Mouse (Mus musculus) lung, adult 18-20 months (tissue): ENCODE measurements around the gene Pdzd7.

ENCODE experiments used
- DNase-seq, 2 experiments: peaks; one replicate each; pipeline ENCODE4 v3.0.0; 2022; ENCODE audit warnings: mixed read lengths in 2 of 2

The Pdzd7 gene

DNA sequence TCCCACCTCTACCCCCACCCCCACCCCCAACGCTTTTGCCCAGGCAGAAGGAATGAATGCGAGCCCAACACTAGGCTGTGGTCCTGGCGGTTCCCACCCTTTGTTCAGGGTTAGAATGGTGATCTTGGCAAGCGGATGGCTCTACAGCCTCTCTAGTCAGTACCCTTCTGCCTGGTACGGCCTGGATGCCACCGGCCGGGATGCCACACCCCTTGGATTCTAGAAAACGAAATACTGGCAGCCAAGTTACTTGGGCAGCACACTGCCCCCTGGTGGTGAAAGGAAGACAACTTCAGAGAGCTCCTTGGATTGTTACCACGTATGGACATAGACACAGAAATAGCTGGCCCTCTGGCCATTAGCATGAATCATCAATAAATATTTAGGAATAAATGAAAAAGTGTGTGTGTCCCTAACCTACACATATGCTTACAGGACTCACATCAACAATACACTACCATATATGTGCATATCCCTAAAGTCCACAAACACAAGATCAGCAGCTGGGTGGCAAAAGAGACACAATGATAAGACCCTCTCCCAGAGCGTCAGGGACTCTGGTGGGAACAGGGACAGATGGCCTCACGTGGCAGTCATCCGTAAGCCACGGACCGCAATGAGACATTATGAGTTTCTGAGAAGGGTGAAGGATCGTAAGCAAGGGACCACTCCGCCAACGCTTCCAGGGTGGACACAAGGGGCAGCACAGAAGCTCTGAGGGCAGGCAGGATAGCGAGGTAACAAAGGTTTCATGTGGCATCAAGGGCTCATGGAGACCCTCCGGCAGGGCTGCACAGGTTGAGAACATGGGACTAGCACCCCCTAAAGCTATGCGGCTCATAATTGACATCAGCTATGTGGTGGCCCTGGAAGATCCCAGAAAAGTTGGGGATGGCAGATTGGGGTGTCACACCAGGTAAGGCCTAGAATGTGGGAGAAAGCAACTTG, 14.5 kb downstream of the Pdzd7 start:
- DNase-seq: peak; percentile 77 to 86

DNA sequence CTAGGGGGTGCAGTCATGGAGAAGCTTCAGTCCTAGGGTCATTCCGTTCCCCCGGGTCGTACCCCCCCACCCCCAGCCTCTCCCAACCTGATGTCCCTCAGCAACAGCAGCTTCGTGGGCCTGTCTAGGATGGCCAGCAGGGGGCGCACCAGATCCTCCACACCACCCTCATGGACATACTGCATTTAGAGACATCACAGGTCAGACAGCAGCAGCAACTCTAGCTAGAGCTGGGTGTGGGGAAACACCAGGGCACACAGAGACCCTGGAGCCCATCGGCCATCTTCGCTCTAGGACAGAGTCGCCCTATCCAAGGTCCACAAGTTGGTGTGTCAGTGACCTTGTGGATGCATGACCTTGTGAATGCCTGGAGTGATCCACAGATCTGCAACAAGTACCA, 15.4 kb downstream of the Pdzd7 start:
- DNase-seq: peak; percentile 59 to 68

- no peak for DNase-seq
These were observed 15.9 kb downstream of the Pdzd7 start for GRCm38 (mm10) chr19:45029571-45029970.

DNA sequence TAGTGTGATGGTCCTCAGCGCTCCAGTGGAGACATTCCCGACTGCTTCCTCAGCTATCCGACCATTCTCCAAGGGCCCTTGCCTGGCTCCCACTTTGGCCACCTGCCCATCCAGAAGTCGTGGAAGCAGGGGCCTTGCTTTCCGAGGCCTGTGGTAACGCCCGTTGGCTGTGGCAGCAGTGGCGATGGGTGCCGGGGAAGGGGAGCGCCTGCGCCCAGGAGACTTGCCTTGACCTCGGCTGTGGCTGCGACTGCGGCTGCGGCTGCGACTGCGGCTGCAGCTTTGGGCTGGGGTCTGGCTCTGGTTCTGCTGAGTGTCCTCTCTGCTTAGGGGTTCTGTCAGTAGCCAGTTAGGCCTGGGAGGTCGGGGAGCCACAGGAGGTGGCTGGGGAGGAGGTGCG, 16.8 kb downstream of the Pdzd7 start:
- DNase-seq: no peak

DNA sequence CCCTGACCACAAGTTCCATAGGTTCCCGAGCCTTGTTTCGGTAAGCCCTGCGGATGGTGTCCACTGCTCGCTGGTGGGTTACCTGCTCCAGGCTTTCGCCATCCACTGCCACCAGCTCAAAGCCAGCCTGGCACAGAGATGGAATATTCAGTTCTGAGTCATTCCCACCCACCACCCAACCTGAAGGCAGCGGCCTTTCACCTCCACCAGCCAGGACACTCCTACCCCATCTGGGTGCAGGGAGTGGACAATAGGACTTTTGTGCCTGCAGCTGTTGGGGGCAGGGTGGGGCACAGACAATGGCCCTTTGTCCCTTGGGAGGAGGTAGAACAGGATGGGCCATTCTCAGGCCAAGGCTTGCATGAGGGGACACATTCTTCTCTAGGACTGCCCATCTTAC, 17.7 kb downstream of the Pdzd7 start:
- no peak for DNase-seq

DNA sequence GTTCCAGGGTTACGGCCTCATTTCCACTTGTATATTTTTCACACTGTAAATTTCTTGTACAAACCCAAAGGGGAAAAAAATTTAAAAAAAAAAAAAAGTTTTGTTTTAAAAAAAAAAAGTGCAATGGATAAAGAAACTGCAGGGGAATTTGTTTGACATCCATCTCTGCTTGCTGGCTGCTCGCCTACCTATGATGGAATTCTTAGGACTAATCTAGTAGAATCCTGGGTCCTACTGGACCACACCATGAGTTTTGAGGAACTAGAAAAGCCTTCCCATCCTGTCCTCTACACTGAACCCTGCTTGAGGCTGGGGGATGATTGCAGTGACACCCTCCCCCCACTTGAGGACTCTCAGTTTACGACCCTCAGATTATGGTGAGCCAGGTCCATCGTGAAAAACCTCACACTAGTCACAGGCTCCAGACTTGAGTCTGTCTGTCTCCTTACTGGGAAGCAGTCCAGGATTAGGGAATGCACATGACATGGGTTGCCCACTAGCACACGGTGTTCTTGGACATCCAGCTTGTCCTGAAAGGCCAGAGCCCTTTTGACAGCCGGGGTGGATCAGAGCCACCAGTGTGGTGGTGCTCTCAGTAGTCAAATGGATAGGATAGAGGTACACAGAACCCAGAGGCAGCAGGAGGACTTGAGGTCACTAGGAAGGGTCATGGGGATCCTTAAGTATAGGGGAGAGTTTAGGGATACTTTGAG, 18.4 kb downstream of the Pdzd7 start:
- DNase-seq: no peak

- DNase-seq: no peak
These were observed 19.5 kb downstream of the Pdzd7 start for GRCm38 (mm10) chr19:45025937-45026568.

- no peak for DNase-seq
These were observed 20.7 kb downstream of the Pdzd7 start for GRCm38 (mm10) chr19:45024775-45025174.

- no peak for DNase-seq
These were observed 21.5 kb downstream of the Pdzd7 start for GRCm38 (mm10) chr19:45023993-45024392.

GRCm38 (mm10) chr19:45021362-45021761, 24.2 kb downstream of the Pdzd7 start:
- DNase-seq: no peak

- peak; percentile 53 to 70 for DNase-seq
These were observed 25.2 kb downstream of the Pdzd7 start for GRCm38 (mm10) chr19:45020348-45020747.

- DNase-seq: peak in 1 of 2 experiments; percentile 53
These were observed 27.1 kb downstream of the Pdzd7 start for GRCm38 (mm10) chr19:45018351-45018831.

GRCm38 (mm10) chr19:45017909-45018308, 27.6 kb downstream of the Pdzd7 start:
- DNase-seq: peak; percentile 87 to 92

- DNase-seq: peak; percentile 78 to 87
These were observed 28.2 kb downstream of the Pdzd7 start for GRCm38 (mm10) chr19:45017216-45017771.

DNA sequence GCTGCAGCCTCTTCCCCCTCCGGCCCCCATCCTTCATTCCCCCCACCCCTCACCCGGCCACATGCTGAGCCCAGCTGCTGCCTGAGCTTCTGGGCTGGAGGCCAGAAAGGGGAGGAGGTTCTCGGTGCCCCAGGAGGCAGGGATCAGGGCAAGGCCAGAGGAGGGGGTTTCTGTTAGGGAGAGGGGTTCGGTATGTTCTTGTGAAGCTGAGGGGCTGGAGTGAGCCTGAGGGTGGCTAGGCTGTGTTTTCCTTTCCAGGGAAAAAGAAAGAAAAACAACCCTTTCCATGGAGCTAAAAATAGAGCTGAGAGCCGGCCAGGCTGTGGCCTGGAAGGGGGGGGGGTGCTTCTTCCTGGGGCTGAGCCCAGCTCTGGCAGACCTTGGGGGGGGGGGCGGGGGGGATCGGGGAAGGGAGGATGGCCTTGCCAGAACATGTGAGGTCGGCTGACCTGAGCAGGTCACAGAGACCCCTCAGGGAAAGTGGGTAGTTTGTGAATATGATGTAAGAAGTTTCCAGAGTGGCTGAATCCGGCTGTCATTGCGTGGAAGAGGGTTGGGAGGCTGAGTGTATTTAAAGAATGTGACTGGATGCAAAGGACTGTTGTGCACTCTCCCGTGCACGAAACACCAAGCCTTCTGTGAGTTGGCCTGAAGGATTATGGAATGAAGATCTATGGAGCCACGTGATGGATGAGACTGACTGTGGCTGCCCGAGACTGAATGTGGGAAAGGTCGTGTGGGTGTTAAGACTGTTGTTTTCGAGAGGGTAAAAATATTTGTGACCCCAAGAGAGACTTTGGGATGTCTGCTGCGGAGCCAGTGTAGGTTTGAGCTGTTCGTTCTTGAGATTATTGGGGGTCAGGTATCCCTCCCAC, 28.9 kb downstream of the Pdzd7 start:
- DNase-seq: peak; percentile 81 to 87

- DNase-seq: peak; percentile 76 to 77
These were observed 29.8 kb downstream of the Pdzd7 start for GRCm38 (mm10) chr19:45015518-45016281.

DNA sequence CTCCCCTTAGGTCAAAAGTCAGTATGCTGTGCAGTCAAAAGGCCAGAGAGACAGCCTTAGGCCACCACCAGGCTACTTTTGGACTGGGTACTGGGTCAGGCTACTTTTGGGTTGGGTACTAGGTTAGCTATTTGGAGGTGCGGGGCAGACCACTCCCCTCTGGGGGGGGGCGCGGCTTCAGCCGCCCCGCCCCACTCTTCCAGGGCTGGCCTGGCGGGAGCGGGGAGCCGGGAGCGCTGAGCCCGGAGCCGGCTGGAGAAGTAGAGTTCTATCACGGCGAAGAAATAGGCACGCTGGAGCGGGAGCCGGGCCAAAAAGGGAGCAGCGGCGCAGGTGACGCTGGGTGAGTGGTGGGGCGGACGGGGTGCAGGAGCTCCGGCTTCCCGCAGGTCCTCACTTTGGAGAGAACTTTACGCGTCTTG, 30.5 kb downstream of the Pdzd7 start:
- peak; percentile 75 to 83 for DNase-seq

DNA sequence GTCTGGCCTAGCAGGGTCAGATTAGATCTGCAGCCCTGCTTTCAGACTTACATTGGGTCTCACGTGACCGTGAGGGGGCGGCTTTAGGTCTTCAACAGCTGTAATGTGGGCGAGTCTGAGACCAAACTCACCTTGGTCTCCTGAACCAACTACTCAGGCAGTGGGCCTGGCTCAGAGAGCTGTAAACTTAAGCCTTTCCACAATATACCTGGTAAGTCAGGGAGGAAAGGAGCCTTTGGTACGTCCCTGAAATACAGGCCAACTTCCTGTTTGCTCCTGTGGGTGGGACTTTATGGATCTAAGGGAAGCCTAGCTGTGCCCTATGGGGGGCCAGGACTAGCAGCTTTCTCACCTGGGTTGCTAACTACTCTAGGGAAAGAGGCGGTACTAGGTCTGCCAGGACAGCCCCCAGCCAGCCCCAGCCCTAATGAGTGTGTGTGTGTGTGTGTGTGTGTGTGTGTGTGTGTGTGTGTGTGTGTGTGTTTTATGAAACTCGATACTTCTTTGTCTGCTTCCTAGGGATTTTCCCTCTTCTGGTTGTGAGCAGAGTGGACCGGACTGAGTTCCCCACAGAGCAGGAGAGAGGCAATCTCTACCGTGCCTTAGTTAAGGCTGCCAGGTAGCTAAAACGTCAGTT, 31.1 kb downstream of the Pdzd7 start, which contains the start of gene Lzts2:
Lzts2 (plus strand) TSS at position 80 of the 637 bp plus-strand sequence.
- peak; percentile 57 to 69 for DNase-seq

- DNase-seq: peak in 1 of 2 experiments; percentile 44
These were observed 31.8 kb downstream of the Pdzd7 start for GRCm38 (mm10) chr19:45013581-45014225.

DNA sequence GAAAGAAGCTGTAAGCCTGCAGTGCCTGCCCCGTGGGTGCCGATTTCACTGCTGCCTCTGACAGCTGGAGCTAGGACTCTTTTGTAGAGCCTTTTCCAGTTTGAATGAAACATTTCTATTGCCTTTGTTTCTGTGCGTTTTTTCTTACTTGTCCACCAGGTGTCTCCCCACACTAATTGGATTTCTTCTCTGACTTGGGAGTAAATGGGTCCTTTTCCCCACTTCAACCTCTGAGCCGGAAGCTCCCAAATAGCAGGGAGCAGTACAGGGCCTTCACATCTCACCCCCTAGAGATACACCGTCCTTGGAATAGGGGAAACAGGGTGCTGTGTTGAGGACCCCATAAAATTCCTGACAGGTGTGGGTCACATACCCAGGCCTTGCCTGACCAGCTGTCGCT, 32.9 kb downstream of the Pdzd7 start:
- DNase-seq: peak in 1 of 2 experiments; percentile 59
